Mouse (Mus musculus) retina, adult 2 months (tissue): ENCODE measurements around the gene Dld.

Experiments used
- DNase-seq: peaks from one replicate; pipeline ENCODE4 v3.0.0-alpha.2; 2012; ENCODE audit warnings: low read depth, low spot score

The Dld gene

DNA sequence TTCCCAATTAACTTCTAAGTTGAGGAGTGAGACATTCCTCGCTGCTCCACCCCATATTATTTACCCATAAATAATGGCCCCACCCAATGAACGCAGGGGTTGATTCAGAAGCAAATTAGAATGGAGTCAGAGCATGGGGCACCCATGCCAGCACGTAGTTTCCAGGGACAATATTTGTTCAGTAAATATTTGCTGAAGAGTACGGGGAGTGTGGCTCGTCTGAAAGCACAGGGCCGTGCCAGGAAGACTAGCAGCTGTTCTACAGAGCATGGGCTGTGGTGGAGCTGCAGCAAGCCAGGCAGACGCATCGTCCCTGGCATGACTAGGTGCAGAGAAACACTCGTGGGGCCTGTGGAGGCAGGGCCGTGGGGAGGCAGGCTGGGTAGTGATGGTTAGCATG is 56.7 kb downstream of the Dld start:
- no peak for DNase-seq

DNA sequence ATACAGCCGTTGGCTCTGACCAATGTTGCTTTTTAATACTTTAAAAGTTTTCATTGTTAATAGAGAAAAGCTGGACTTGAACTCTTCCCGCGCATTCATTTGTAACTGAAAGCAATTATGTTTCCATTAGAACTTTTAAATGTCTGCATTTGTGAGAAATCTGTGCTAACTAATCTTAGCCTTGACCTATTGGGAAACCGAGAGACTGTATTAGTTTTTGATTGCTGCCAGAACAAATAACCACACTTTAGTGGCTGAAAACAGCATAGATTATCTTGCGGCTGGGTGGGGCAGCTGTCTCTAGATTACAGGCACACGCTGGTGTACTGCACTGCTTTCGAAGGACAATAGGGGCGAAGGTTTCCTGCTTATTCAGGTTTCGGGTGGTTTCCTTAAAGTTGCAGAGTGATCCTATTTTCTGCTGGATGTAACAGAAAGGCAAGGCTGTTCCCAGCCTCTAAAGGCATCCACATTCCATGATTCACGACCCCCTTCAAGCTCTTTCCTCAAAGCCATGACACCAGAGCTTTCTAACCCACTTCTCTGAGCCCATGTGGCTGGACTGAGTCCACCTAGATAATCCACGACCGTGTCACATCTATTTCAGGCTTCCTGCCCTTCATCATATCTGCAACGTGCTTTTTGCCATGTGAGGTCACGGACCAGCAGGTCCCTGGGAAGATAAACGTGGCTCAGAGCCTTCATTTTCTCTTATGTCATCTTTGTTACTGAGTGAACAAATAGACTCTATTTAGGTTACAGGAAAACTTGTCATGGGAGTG is 57.7 kb downstream of the Dld start:
- DNase-seq = no peak

DNA sequence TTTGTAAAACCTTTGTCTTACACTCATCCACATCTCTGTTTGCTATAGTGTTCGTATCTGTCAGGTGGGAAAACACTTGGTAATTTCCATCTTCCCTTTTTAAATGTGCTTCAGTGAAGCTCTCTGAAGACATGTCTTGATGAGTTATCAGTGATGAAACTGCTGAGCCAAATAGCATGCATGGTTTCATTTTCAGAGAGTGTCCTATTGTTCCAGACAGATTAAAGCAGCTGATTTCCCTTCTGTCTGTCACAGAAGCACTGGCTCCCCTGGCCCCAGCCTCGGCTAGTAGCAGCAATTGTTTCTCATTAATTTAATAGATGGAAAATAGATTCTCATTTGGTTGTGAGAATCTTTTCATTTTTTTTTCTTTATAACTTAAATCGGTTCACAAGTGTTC is 60.3 kb downstream of the Dld start:
- no peak for DNase-seq

DNA sequence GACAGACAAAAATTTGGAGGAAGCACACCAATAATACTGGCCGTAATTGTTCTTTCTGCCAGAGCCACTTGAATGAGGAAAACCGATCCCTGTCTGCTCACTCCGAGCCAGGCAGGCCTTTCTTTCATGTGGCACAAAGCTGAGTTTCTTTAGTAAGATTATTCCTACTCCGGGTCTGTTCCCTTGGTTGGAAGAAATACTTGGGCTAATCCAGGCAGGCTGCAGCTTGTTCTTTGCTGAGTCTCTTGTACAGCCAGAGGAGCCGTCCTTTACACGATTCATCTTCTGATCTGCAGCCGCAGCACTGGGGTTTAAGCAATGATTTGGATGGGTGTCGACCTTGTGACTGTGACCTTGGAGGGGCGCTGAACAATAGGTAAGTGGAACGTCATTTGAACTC is 62.2 kb downstream of the Dld start:
- DNase-seq = no peak

DNA sequence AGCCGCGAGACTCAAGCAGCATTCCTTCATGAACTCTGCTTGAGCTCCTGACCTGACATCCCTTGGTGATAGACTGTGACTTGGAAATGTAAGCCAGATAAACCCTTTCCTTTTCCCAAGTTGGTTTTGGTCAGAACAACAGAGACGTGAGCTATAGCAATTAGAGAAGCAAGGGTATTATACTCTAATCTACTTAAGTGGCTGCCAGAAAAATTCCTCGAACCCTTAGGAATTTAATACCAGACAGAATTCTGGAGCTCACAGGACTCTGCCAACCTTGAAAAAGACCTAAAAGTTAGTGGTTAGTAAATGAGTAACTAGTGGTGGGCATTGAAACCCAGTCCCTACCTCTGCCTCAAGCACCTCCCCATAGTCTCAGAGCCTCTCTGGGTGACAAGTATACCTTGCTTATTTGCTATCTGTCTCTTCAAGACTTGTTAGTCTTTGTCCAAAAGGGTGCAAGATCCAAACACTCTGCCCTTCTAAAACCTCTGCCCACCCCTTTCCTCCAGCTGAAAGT is 67.6 kb downstream of the Dld start:
- DNase-seq = no peak

DNA sequence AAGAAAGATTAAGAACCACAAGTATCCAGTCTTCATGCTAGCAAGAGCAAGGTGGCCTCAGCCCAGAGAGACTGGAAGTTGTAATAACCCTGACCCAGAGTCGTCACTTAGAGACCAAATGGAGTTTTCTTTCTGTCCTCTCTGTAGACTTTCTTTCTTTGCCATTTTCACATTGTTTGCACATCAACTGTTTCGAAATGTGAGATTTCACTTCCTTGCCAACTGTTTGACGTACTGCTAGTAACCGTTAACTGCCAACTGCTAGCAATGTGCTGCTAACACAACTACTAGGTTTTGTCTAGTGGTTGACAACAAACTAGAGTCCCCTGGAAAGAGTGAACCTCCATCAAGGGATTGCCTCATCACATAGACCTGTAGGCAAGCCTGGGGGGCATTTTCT is 68.1 kb downstream of the Dld start:
- no peak for DNase-seq

DNA sequence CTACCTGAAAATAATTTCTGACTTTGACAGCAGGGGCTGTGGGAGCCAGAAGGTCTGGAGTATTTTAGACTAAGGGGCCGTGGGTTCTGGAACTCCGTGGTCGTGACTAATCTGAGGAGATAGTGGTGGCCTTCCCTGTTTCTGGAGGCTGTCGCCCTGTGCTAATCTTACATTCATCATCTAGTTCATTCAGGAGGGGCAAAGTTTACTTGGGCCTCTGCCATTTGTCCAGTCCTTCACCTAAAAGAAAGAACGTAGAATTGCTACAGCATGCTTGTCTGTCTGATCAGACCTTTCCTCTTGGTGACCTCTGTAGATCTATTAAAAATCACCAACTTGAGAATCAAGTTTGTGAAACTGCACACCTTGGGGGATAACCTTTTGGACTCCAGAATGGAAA is 69.0 kb downstream of the Dld start:
- DNase-seq = no peak
